8 mouse cellular contexts compared by ENCODE assay signal in the genomic region with DNA sequence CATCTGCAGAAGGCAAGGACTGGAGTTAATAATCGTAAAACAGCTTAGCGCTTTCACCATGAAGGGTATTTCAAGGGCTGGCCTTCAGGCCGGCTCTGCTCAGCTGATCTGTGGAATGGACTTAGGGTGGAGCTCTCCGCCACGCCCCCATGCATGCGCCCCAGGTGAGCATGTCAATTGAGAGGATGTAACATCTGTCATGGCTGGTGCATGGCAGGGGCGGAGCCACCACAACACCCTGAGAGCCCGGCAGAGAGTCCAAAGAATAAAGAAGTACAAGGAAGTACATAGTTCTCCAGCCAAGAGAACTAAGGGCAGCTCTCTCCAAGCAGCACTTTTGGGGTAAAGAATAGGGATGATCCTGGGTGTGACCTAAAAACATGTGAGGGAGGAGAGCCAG. TPM values are rescaled to one million over a fixed set of nuclear protein-coding genes. Genes with fewer than 3 reads are reported as not detected.
DNase-seq lines count a peak whose midpoint lies in the region; ATAC-seq and TF ChIP-seq lines count a peak whose summit lies in the region.

No protein-coding gene starts in this region.

- peak overlapping the region; percentile 20 for H3K4me3 ChIP-seq in bone marrow, adult 2 months (replicated peaks; ENCODE audit: control insufficient read depth, low read depth, low read length)
- H3K4me3 ChIP-seq in stomach, embryonic 15.5 days (replicated peaks) = no peak overlapping the region
- H3K4me3 ChIP-seq in midbrain, embryonic 16.5 days (ENCODE audit: low read depth, low read length) = no peak overlapping the region

- TF ChIP-seq POLR2A in bone marrow, adult 2 months (IDR thresholded peaks at IDR 0.05; ENCODE audit: borderline replicate concordance, control insufficient read depth, low read depth, low read length) = no peak

- H3K36me3 ChIP-seq in stomach, embryonic 15.5 days = no peaks in the 10 kb centered on the region
- H3K36me3 ChIP-seq in midbrain, embryonic 16.5 days (ENCODE audit: control insufficient read depth, insufficient read depth, low read length) = no peaks in the 10 kb centered on the region

- TF ChIP-seq CTCF in bone marrow, adult 2 months (IDR thresholded peaks at IDR 0.05; ENCODE audit: control insufficient read depth, insufficient read depth, low read length) = no peak

- 62% methylated on average over 8 of the region's 8 CpGs for WGBS in bone marrow, adult 2 months
- WGBS in stomach, embryonic 15.5 days = 84% methylated on average over 8 of the region's 8 CpGs
- 91% methylated on average over 8 of the region's 8 CpGs for WGBS in midbrain, embryonic 16.5 days

- H3K27ac ChIP-seq in bone marrow, adult 2 months (ENCODE audit: control insufficient read depth, insufficient read depth, low read depth, low read length, poor library complexity) = peak overlapping the region; percentile 92
- peak overlapping the region; percentile 16; the same call in 1 of the 2 replicates for H3K27ac ChIP-seq in stomach, embryonic 15.5 days
- no peak overlapping the region for H3K27ac ChIP-seq in midbrain, embryonic 16.5 days (ENCODE audit: low read length)

- no peaks in the 10 kb centered on the region for H3K9me3 ChIP-seq in stomach, embryonic 15.5 days
- no peaks in the 10 kb centered on the region for H3K9me3 ChIP-seq in midbrain, embryonic 16.5 days (replicated peaks; ENCODE audit: control insufficient read depth, low read length, poor library complexity, severe bottlenecking)

- no peaks in the 10 kb centered on the region for H3K27me3 ChIP-seq in stomach, embryonic 15.5 days (replicated peaks)
- no peaks in the 10 kb centered on the region for H3K27me3 ChIP-seq in midbrain, embryonic 16.5 days (ENCODE audit: control insufficient read depth, insufficient read depth, low read depth, low read length)

- intact Hi-C loops in heart, postnatal 36 days (cut with DNase I) = no loop called here
- intact Hi-C loops in gastrocnemius, postnatal 36 days (cut with DNase I) = no loop called here

- no peak overlapping the region for H3K4me2 ChIP-seq in stomach, embryonic 15.5 days
- no peak overlapping the region for H3K4me2 ChIP-seq in midbrain, embryonic 16.5 days (ENCODE audit: low read length)

- DNase-seq in heart, adult 11 months = peak; percentile 91
- no peak for DNase-seq in heart, postnatal 36 days
- DNase-seq in kidney, postnatal 14 days = peak; percentile 36
- DNase-seq in gastrocnemius, postnatal 36 days = no peak
- no peak for DNase-seq in adrenal gland, postnatal 10 days

- no peak overlapping the region for H3K9ac ChIP-seq in stomach, embryonic 15.5 days
- no peak overlapping the region for H3K9ac ChIP-seq in midbrain, embryonic 16.5 days (ENCODE audit: low read depth, low read length)

- ATAC-seq in stomach, embryonic 15.5 days (ENCODE audit: insufficient read depth, low FRiP score, low read depth) = 0 out of 2 replicates have a peak, but pooled peaks have one; percentile 43
- ATAC-seq in midbrain, embryonic 16.5 days = no peak

- H3K4me1 ChIP-seq in bone marrow, adult 2 months (ENCODE audit: control insufficient read depth, insufficient read depth, low read length) = peaks cover 8% of the 10 kb centered on the region; the same call in 1 of the 2 replicates
- H3K4me1 ChIP-seq in stomach, embryonic 15.5 days = no peaks in the 10 kb centered on the region
- H3K4me1 ChIP-seq in midbrain, embryonic 16.5 days (ENCODE audit: control insufficient read depth, insufficient read depth, low read length) = no peaks in the 10 kb centered on the region

RNA-seq across cellular contexts. Expression of gene Rab31, which starts 48.9 kb away (rescaled TPM):
- total RNA-seq in heart, postnatal 36 days (2021) = 10 to 100 TPM; 13.6 to 15.6 TPM
- 6.8 and 18.0 TPM in 2 replicates for polyA plus RNA-seq in bone marrow, adult 2 months (2011; ENCODE audit: insufficient read depth, insufficient read length, low replicate concordance, missing spikeins)
- polyA plus RNA-seq in stomach, embryonic 15.5 days (2015; fragmentation: Nextera tagmentation; extraction: Ambion mirVana) = 32.0 and 32.4 TPM in 2 replicates
- polyA plus RNA-seq in midbrain, embryonic 16.5 days (2015; fragmentation: Nextera tagmentation; extraction: Ambion mirVana) = 79.4 and 86.0 TPM in 2 replicates
- 1 to 10 TPM; 4.7 to 5.5 TPM for total RNA-seq in gastrocnemius, postnatal 36 days (2021)
- 10 to 100 TPM; 32.1 to 32.5 TPM for total RNA-seq in adrenal gland, postnatal 10 days (2021)

RNA-seq across cellular contexts. Expression of gene Ppp4r1, which starts 58.7 kb away (rescaled TPM):
- total RNA-seq in heart, postnatal 36 days (2021) = 10 to 100 TPM; 40.8 to 48.8 TPM
- polyA plus RNA-seq in bone marrow, adult 2 months (2011; ENCODE audit: insufficient read depth, insufficient read length, low replicate concordance, missing spikeins) = 17.9 and 28.6 TPM in 2 replicates
- 29.9 and 36.9 TPM in 2 replicates for polyA plus RNA-seq in stomach, embryonic 15.5 days (2015; fragmentation: Nextera tagmentation; extraction: Ambion mirVana)
- polyA plus RNA-seq in midbrain, embryonic 16.5 days (2015; fragmentation: Nextera tagmentation; extraction: Ambion mirVana) = 41.5 and 45.2 TPM in 2 replicates
- 10 to 100 TPM; 23.8 to 28.5 TPM for total RNA-seq in gastrocnemius, postnatal 36 days (2021)
- total RNA-seq in adrenal gland, postnatal 10 days (2021) = 10 to 100 TPM; 59.5 to 69.7 TPM

Comparison
In these comparisons a context has a peak if more than half of its experiments do, and no peak if none do; other contexts are left out.
1. DNase-seq: peak in heart, adult 11 months (single experiment) and kidney, postnatal 14 days (single experiment); none in heart, postnatal 36 days (0 of 2), gastrocnemius, postnatal 36 days (0 of 2) and adrenal gland, postnatal 10 days (single experiment).